Mouse (Mus musculus) T-helper 1 cell (primary cell): ENCODE measurements at regions not wholly inside any gene's neighbourhood (a gene's known extent, or its start where the extent isn't known, plus 50 kb on each side); places are given as distances from the start of the nearest gene placed in this dataset.

Experiments used
- in situ Hi-C: fragments of 300-600 bp; cut with MboI, MseI; formaldehyde crosslinking; loops from one replicate; pipeline ENCODE4 v1.15.1; 2025; ENCODE audit warnings: high pct_unique_total_duplicates

DNA sequence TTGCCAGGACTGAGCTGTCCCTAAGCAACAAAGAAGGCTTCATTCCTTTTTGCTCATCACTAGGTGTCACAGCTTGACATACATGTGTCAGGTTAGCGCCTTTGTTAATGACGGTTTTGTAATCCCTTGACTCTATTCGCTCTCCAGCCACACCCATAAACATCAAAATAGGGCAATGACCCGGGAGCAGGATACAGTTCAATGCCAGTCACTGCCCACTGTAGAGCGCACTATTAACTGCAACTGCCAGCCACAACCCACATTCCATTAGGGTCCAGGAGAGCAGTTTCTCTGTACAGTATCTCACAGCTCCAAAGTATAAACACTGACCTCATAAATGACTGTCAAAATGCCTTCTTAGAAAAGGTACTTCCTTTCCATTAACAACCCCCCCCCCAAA lies 163.5 kb upstream of the Nfe2l3 start:
- in situ Hi-C loops: no loop called here

DNA sequence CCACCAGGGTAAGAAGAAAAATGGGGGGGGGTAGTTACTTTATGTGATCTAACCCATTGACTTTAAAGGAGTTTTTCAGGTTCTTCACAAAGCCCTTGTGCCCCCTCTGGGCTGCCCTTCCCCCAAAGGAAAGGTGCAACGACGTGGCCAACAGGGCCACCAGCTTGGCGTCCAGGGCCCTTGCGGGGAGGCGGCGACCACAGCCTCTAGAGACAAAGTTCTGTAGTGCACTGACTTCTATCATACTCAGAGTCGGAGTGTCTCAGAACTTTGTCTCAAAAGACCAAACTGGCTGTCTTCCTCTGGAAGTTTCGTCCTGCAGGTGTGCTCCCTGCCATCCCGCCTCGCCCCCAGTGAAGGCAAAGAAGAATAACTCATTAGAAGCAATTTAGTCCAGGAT lies 162.9 kb upstream of the Nfe2l3 start:
- in situ Hi-C loops: no loop called here

DNA sequence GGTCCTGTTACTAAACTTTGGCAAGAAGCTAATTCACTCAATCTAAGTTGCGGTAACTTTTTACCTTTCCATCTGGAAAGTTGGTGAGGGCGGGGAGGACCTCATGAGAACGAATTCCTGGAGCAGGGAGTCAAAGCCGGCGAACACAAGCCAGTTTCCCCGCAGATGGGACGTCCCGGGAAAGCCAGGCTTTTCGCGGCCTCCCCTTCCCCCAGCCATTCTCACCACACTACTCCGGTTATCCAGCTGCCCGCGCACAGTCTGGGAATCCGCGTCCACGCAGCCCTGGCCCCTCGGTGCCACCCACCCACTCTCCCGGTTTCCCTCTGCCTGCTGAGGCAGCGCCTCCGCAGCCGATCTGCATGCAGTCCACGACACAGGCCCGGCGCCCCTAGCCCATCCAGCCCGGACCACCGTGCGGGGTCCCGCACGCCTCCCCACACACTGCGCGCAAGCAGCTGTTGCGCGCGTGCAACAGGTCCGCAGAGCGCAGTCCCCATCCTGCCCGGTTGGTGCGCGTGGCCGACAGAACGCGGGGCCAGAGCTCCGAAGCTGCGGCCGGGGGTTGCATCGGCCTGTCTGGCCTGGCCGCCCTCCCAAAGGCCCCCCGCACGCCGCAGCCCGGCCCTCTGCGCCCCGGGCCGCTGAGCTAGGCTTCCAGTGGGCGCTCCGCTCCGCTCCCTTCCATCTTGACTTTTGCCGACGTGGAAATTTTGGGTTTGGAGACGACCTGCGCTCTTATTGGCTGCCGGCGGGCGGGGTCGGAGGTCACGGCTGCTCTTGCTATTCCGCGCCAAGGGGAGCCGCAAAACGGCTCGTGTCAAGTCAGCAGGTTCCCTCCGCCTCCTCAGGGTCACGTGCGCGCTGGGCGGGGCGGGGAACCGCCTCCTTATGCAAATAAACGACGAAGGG lies 162.0 kb upstream of the Nfe2l3 start:
- in situ Hi-C loops: no loop called here

DNA sequence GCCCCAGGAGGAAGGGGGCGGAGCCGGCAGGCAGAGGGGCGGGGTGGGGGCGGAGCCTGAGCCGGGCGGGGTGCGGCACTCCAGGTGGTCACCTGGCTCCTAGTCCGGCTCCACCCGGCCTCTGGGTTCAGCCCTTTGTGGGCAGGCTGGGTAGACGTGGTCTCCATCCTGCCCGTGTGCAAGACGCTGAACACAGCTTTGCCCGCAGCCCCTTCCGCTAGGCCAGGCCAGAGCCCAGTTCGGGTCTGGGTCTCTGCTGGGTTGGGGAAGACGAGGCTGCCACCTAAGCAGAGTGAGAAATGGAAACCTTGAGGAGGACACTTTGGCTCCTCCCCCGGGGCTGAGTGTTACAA lies 161.4 kb upstream of the Nfe2l3 start:
- in situ Hi-C loops: no loop called here

DNA sequence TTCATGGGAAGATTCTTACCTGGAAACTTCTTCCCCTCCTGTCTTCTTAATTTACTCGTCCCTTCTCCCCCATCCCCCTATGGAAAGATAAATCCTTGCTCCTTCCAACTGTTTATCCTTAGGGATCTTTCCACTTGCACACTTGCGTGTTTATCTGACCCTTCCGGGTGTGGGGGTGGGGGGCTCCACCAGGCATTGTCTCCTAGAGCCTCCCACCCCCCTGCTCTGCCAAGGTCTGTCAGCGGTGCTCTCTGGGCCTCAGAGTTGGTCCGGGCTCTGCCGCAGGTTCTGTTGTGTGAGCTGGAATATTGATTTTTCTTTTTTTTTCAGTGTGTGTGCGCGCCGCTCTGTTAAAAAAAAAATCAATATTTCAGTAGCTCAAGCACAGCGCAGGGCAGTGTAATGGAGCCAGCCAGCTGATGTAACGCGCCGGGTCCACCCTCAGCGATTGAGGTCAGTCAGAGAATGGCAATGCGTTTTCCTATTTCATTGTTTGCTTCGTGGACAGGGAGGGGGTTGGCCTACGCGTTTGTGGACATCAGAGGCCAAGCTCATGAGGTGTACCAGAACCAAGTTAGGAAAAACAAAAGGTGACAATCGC lies 160.2 kb upstream of the Nfe2l3 start:
- in situ Hi-C loops: no loop called here

DNA sequence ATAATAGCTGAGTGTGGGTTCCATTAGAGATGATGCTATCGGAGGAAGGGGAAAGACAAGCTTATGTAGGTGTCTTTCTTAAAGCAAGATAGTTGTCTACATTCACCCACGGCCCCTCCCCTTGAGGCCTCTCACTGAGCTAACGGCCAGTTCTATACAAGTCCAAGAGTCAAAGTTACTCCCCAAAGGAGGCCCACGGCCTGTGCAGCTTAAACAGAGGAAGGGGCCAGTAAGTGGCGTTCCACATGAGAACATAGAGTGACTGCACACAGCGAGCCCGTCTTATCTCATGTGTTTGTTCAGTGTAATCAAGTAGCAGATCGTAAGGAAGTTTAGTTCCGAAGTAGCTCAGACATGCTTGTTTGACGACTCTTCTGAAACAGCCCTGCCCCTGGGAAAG lies 153.0 kb upstream of the Nfe2l3 start:
- in situ Hi-C loops: no loop called here

DNA sequence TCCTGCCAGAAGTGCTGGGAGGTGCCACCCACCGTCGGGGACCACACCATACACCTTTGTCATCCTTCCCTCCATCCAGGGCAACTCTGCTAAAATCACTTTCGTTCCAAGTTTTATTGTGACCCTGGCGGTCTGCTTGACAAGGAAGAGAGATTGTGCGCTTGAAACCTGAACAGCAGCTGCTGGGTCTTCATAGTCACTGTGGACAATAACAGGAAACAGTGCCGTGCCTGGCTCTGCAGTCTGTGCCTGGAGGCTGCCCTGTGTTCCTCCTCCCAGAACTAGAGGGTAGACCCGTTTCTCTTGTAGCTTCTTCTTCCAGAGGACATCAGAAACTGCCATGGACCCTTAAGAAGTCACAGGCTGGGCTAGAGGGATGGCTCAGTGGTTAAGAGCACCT lies 152.2 kb upstream of the Nfe2l3 start:
- in situ Hi-C loops: no loop called here

DNA sequence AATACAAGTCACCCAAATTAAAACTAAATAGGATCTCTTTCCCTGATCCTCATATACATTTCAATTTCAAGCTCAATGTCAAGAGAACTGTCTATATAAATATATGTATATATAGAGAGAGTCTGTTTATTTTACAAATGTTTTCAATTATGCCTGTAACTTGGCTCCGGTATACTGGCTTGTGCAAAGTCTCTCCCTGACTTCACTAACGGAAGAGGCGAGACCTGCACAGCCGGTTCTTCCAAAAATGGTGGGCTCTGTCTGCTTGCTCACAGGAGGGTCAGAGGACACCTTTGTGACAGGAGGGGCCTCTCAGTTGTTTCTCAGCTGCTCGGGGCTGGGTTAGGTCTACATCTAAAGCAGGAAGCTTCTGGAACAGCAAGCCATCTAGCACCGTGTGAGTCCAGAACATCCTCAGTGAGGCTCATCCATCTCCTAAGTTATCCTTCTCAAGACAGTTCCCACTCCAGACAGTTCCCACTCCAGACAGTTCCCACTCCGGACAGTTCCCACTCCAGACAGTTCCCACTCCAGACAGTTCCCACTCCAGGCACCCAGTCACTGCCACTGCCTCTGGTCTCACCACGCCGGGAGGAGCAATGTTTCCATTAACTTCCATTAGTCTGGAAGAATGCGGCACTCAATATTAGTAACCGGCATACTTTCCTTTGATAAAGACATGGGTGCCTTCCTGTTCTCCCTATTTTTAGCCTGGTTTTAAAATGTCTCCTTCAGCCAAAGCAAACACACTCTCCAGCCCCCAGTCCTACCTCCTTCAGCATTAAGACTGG lies 148.4 kb upstream of the Nfe2l3 start:
- in situ Hi-C loops: no loop called here

DNA sequence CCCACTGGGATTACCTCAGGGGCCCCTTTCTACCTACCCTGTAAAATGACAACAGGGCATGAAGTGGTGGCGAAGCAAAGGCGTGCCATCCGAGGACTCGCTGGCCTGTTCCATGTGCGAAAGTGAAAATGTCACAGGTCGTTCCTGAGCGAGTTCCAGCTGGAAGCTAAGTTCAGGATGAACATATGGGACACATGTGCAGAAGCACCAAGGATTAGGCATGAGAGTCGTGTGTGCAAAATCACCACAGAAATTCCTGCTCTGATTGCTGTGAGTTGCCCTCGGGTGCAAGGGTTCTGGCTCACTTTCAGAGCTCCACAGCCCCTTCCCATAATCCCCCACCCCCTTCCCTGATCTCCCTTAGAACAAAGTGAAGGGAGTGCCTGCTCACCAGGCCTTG lies 147.6 kb upstream of the Nfe2l3 start:
- in situ Hi-C loops: no loop called here

DNA sequence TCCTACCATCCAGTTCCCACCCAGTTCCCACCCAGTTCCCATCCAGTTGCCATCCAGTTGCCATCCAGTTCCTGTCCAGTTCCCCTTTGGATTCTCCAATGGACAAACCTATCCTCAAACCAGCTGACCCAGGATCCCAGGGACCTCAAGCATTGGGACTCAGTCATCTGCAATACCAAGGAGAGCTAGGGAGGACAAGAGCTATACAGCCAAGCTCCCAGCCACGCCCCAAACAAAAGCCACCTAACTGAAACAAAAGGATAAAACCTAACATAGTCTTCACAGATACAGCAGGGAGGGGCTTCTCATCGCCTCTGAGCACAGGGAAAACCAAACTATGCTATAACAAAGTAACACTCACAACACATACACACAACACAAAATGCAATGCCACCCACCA lies 145.6 kb upstream of the Nfe2l3 start:
- in situ Hi-C loops: no loop called here

DNA sequence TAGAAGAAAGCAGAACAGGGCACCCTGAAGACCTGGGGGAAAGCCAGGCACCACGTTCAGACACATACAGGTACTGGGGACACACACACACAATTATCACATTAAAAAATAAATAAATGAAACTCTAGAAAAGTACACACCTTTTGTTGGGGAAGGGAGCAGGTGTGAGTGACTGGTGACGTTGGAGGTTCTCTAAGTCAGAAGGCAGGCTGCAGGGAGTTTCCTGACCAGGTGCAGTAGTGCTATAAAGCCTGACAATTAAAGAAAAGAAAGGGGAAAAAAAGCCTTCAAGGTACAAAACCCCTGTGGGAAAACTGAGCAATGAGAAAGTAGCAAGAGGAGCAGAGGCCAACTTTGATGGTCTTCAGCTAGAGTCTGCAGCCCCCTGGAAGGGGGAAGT lies 145.1 kb upstream of the Nfe2l3 start:
- in situ Hi-C loops: no loop called here

DNA sequence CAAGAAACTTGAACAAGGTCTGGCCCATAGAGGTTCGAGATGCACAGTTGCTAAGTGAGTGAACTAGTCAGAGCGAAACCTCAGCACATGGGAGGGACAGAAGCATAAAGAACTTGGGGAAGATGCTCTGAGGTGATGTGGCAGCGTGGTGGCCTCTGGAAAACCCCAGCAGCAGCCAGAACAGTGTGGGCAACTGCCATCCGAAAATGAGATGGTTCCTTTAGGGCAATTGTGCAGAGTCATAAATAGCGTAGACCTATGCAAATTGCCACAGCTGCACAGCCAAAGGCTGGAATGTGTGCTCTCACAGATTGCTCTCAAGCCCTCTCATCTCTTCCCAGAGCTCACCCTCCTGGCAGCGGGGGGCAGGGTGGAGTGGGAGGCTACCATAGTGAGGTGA lies 144.7 kb upstream of the Nfe2l3 start:
- in situ Hi-C loops: no loop called here

DNA sequence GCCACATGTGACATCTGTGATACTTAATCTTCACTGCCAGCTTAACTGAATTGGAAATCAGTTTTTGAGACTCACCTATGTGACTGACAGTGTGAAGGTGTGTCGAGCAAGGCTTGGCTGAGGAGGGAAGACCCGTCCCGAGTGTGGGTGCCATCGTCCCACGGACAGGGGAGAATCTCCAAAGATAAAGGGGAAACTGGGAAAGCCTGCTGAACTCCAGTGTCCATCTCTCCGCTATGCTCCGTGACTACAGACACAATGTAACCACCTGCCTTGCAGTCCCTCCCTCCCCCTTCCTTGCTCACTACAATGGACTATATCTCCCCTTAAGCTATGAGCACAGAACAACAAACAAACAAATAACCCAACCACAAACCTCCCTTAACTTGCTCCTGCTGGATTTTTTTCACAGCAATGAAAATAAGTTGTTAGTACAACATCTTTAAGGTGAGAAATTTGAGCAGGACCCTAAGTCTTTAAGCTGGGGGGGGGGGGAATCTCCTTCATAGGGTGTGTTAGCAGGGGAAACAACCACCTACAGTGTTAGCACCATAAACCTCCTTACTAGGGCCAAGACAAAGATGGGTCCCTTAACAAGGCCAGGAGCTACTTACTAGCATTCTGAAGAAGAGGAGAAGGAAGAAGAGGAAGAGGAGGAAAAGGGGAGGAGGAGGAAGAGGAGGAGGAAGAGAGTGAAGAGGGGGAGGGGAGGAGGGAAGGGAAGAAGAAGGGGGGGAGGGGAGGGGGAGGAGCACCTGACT lies 144.0 kb upstream of the Nfe2l3 start:
- in situ Hi-C loops: no loop called here

DNA sequence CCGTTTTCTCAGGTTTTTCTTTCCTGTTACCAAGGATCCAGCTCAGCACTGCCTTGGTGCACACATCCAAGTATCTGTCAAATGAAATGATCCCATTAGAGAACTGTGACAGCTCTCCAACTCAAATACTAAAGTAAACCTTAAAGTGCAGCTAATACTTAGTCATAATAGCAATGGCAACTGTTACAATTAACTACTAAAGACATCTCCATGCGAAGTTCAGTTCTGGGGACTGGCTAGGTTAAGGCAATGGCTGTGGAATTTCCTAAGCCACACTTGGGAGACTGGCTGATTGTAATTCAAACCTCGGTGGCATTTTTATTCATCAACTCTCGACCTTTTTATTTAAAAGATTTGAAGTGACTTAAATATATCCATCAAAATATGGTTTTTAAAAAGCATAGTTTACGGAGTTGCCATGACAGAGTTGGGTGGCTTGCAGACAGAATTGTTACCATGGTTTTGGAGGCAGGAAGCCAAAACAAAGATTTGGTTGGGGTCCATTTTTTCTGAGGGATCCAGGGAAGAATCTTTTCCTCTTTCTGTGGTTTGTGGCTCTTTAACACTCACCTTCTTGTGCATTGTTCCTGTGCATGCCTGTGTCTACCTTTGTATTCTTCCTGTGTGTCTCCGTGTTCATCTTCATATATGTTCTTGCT lies 143.3 kb upstream of the Nfe2l3 start:
- in situ Hi-C loops: no loop called here

DNA sequence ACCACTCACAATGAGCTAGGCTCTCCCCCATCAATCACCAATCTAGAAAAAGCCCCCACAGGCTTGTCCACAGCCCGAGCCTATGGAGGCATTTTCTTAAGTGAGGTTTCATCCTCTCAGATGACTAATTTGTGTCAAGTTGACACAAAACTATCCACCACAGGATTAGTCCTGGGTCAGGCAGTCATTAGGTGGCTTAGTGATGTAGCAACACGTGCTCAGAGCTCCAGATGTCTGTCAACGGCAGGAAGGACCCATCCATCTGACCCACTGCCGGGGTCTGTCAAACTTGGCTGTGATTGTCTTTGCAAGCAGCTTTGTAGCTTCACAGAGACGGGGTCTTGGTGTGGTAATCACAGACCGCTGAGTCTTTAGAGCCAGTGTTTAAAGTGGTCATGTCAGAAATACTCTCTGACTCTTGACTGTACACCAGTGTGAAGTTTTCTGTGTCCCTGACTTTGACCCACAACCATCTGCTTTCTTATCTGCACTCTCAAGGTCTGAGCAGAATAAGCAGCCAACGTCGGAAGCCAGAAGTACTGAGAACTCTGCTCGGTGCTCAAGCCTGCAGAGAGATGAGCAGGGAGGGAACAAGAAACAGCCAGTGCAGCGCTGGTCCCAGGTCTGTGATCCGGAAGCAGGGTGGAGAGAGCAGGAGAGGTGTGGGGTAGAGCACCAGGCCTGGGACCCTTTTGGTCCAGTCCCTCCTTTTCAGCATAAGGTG lies 131.6 kb upstream of the Nfe2l3 start:
- in situ Hi-C loops: no loop called here

DNA sequence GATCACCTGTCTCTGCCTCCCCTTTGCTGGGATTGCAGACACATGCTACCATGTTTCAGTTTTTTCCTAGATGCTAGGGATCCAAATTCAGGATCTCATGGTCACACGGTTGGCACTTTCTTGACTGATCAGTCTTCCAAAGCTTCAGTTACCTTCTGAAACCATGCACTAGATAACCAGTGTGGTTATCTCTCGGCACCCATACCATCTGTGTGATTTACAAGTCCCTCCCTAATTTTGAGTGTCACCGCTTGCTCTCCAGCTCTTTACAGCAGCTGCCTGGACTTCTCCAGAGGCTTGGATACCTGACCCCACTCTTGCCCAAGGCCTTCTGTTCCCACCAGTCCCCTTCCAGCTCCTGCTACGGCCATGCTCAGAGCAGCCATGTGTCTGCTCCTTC lies 130.6 kb upstream of the Nfe2l3 start:
- in situ Hi-C loops: no loop called here

DNA sequence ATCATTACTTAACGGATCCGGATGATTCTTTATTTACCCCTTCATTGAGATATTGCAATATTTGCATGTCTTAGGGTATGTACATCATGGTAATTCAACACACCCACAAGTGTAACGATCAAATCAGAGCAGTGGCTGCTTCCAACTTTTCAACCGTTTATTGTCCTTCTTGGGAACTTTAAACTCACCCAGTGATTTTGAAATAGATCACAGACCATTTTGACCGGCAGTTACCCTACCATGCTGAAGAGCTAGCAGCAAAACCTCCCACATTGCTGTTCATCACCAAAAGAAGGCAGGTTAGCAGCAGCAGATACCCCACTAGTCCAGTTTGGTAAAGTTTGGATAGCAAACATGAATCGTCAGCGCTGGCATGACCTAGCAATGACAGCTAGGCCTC lies 130.2 kb upstream of the Nfe2l3 start:
- in situ Hi-C loops: no loop called here

DNA sequence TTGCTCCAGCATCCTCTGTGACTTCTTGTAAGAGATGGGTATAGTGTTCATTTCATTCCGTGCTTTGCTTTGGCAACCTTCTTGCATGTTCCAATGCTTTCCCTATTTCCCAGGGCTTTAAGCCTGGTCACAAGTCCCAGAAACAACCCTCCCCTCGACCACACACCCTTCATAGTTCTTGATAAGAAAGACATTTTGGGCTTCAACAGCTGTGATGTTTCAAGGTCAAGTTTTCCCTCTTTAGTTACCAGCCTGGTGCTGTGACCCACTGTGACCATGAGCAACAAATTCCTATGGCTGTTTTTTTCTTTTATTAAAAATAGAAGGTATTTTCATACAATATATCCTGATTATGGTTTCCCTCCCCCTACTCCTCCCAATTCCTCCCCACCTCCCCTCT lies 114.1 kb upstream of the Nfe2l3 start:
- in situ Hi-C loops: no loop called here

DNA sequence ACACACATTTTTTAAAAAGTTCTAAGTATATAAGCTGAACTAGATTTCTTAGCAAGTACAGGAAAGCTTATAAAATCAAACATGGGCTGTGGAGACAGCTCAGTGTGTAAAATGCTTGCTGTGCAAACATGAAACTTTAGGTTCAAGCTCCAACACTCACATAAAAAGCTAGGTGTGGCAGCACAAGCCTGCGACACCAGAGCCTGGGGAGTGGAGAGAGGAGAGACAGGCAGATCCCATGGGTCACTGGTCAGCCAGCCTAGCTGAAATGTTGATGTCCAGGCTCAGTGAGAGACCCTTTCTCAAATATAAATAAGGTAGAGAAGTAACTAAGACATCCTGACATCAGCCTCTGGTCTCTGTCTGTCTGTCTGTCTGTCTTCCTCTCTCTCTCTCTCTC lies 112.5 kb upstream of the Nfe2l3 start:
- in situ Hi-C loops: no loop called here

DNA sequence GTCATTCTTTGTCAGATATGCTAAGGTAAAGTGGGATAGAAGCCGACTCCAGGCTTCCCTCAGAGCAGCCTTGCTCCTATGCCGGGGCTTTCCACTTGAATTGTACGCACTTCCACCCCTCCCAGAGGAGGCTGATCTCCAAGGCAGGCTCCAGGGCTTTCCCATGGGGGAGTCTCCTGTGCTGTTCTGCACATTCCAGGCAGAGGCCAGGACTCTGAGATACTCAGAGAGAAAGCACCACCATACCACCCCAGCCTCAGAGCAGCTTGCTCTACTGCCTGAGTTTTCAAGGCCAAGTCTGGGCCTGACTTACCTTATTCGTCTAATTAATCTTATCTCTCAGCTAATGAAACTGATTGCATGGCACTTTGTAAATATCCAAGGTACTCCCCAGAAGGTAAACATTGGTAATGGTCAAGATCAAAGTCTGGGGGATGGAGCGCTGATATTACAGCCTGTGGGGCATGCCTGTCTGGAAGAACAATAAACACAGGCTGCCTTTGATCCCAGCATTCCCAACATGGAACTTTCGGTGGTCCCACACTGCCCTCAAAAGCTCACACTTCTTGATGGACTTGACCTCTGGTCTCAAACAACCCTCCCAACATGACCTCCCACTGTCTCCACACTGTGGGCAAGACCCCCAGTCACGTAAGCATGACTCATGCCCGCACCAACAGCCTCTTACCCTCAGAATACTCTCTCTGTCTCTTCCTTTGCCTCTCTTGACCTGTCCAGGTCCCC lies 111.6 kb upstream of the Nfe2l3 start:
- in situ Hi-C loops: no loop called here
